Mouse (Mus musculus) E14TG2a.4 (cell line): Measurements from ENCODE around the gene Ip6k3.

Experiments used
- CTCF ChIP-seq: conservative IDR thresholded peaks from 2 replicates; pipeline ENCODE4 v1.5.1; 2014; ENCODE audit warnings: low read length
- POU5F1 ChIP-seq: IDR thresholded peaks from 2 replicates; pipeline ENCODE4 v1.6.1; 2014; ENCODE audit warnings: low read length, borderline replicate concordance

GRCm38 (mm10) chr17:27126974-27127373 is 40.6 kb downstream of the Ip6k3 start:
- no peak for TF ChIP-seq CTCF
- TF ChIP-seq POU5F1: no peak
